Mouse (Mus musculus) hindlimb bud, embryonic 11.5 days (tissue): ENCODE measurements around the gene Calhm2.
"Not testable (repeated sequence)": the region's sequence is repeated elsewhere in the genome, so short reads cannot be mapped to it uniquely, and the experiment has no call there.

Experiments
- DNase-seq: peaks from one replicate; pipeline ENCODE4 v3.0.0-alpha.2; 2012; ENCODE audit warnings: low read depth, low spot score; ENCODE audit errors: extremely low spot score

Calhm2 gene

DNA sequence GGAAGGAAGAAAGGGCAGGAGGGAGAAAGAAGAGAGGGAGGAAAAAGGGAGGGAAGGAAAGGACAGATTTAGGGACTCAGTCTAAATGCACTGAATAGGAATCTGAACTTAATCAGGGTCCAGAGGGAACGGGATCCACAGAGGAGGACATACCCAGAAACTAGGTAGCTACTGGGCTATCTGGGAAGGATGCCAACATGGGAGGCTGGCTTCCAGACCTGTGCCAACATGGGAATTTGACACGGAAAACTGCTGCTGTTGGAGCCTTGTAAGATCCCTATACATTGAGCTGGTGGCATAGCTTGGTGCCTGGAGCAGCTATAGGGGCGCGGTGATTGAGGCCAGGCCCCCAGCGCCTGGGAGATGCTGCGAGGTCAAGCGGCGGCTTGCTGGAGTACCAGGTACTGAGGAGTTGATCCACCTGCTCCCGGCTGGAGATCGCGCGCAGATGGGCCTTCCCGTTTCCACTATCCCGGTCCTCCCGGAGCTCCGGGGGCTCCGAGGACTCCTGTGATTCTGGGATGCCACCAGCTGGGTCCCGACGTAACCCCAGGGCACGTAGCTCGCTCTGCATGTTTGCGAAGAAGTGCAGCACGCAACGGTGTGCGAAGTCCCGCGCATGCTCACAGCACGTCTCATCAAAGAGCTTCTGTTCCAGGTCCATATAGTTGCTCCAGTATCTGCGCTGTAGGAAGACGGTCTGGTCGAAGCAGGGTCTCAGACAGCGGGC lies 13.4 kb upstream of the Calhm2 start:
- no peak for DNase-seq

DNA sequence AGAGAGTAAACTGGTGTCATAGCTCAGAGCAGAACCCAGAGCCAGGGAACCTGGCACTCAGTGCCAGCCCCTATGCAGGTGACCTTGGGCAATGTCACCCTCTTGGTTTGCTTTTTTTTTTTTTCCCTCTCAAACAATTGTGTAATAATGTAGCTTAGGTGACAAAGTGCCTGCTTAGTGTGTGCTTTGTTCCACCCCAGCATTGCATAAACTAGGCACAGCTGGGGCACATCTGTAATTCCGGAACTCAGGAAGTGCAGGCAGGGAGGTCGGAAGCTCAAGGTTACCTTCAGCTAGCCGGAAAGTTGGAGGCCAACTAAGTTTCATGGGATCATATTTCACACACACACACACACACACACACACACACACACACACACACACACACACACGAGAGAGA lies 11.8 kb upstream of the Calhm2 start:
- DNase-seq = peak; percentile 31

DNA sequence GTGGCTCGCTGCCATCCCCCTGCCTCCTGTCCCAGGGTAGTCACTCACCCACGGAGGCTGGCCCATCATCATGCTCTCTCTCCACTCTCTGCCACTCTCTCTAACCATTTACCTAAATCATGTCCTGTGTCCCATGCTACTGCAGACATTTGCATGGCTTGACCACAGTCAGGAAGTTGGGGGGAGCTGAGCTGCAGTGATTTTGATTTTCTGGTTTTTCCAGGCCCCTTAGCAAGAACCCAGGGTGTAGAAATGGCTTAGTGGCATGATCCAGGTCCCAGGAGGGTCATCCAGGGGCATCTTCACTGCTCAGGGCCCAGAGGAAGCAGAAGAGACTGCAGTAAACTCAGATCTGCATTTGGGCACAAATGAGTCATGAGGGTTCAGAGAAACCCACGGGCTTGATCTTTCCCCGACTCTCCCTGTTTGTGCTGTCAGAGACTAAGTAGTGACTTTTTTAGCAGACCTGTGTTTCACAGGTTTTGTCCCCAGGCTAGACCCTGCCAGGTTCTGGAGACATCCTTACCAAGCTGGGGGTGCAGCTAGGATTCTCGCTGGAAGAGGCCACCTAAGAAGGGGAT lies 10.3 kb upstream of the Calhm2 start:
- no peak for DNase-seq

DNA sequence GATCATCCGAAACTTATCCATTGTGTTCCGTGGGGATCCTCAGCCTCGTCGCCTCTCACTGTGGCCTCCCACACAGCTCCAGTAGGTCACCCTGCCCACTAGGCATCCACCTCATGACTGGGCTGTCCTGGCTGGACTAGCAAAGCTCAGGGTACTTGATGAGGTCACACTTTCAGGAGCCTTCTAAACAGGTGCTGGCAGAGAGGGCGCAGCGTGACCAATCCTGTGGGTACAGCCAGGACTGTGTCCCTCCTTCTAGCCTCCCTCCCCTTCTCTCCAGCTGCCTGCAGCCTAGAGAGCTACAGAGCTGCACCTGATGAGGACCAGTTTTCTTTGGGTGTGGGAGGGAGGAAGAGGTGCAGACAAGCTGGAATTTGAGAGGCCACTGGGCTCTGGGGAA lies 6.1 kb upstream of the Calhm2 start, which contains the start of gene Calhm1:
Gene Calhm1 (minus strand): TSS at position 101 of the 400 bp plus-strand sequence.
- DNase-seq = no peak

DNA sequence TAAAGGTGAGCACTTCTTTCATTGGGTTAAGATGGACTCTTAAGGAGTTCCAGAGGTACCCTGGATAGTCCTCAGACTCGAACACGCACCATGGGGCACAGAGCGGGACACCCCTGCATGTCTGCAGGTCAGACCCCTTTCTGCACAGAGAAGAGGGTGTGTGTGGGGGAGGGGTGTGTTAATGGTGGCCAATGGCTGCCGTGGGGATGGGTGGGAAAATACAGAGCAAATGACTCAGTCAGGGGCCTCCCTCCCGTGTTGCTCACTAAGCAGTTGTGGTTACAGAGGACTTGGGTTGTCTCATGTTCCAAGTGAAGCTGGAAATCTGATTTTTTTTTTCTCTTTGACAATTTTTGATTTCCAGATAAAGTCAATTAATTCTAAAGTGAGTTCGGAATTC lies 4.3 kb upstream of the Calhm2 start:
- DNase-seq = no peak

DNA sequence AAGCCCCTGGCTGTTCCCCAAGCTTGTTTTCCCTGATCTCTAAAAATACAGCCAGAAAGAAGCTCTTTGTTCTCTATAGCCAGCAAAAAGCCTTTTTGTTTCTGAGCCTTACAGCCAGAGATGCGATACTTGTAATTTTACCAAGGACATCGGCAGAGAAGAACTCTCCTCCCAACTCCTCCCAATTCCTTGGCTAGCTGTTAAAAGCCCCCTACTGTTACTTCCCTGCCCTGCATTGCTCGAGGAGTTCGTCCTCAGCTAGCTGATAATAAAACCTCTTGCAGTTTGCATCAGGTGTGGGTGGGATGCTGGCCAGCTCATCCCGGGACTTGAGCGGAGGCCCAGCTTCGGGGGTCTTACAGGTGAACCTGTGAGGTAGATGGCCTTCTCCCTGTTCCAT lies 1.5 kb upstream of the Calhm2 start:
- not testable (repeated sequence) for DNase-seq

DNA sequence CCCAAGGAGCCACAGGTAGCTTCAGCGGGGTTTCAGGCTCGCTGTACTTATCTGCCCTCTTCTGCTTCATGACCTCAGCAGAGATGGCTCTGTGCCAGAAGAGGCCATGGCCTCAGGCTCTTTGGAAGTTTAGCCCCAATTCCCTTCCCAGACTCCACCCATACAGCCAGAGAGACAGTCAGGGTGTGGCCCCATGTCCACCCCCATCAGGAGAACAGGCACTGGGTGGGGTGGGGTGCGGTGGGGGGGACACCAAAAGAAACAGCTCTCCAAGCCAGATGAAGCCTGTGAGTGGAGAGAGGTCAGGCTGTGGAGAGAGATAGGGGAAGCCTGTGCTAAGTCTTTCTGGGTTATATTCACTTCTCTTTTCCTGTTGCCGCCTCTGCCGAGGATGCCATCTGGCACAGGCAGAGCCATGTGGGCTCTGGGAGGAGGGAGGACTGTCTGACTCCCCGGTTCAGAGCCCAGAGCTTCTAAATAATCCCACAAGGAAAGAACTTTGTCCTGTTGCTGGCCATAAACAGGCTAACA lies 978 bp downstream of the Calhm2 start:
- DNase-seq = no peak

DNA sequence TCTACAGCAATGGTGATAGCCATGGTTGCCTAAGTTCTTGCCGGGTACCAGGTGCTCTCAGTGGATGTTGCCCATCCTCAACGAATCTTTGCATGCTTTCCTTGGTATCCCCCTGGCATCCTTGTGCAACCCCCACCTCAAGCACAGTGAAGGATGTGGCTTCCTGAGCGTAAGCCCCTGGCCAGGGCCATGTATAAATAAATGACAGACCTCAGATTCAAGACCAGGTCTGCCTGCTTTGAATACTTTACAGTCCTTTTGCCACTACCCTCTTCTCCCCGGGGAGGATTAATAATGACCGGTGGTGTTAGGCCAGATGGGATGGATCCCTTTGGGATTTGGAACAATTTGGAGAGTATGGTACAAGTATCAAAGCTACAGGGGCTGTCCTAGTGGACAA lies 1.9 kb downstream of the Calhm2 start:
- DNase-seq = no peak

DNA sequence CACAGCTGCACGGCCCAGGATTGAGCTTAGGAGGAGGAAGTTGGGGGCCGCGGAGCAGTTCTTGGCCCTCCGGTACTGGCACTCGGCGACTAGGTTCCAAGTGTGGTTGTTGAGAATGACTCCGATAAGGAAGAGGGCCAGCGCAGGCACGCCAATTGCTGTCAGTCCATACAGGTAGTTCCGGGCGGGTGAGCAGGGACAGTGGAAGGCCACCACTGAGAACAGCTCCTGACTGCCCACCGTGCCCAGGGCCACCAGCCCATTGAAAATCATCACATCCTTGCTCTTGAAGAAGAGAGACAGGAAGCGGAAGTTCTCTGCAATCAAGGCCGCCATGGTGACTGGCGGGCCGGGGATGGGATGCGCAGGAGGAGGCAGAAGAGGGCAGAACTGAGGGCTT lies 2.5 kb downstream of the Calhm2 start:
- DNase-seq = no peak

DNA sequence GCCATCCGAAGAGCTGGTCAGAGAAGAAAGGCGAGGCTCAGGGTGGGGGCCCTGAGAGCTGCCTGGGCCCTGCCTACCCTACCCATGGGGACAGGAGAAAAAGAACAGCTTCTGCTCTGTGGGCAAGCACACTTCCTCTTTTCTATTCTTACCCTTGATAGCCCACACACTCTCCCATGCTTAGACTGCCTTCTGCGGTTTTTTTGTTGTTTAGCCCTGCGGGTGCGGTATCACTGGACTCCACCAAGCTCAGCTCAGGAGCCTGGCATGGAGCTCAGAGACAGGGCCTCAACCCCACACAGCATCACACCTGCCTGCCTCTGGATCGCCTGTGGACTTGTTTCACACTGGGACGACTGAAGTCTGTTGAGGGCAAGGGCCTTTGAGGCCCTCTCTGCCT lies 4.9 kb downstream of the Calhm2 start:
- no peak for DNase-seq

DNA sequence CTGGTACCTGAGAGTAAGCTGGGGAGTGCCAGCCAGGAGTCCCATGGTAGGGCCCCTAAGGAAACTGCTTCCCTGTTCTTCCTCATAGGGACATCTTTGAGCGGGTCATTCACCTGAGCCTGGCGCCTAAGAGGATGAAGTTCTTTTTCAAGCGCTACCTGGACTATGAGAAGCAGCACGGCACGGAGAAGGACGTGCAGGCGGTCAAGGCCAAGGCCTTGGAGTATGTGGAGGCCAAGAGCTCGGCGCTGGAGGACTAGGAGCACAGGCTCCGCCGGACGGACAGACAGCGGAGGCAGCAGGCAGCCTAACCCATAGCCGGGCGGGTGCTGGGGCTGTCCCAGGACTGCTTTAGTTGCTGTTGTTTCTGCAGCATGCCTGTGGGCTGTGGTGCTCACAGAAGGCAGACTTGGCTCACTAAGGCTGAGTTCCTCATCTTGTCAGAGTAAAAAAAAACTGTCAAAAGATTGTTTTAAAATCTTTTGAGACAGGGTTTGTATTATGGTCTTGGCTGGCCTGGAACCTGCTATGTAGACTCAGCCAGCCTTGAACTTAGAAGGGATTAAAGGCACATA lies 7.5 kb downstream of the Calhm2 start:
- DNase-seq = no peak

DNA sequence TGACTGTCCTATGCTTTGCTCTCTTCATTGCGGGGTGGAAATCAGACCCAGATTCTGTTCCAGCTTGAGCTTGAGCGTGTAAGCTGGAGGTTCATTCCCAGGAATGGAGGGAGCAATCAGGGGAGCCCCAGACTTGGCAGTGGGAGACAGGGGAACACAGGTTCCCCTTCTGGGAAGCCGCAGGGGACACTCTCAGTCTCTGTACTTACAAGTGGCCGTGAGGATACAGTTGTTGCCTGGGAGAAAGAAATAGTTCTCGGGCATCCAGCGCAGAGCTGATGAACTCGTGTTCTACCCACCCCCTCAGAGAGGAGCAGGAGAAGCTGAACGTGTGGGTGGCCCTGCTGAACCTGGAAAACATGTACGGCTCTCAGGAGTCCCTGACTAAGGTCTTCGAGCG lies 9.3 kb downstream of the Calhm2 start:
- DNase-seq = no peak

DNA sequence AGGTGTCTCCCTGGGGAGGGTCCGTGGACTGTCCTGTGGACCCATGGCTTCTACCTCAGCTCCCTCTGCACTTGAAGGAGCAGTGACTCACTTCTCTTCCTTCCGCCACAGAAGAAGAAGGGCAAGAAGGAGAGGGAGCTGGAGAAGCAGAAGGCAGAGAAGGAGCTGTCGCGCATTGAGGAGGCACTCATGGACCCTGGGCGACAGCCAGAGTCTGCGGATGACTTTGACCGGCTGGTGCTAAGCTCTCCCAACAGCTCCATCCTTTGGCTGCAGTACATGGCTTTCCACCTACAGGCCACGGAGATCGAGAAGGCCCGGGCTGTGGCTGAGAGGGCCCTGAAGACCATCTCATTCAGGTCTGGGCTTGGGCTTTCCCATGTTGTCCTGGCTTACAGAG lies 9.9 kb downstream of the Calhm2 start:
- no peak for DNase-seq

DNA sequence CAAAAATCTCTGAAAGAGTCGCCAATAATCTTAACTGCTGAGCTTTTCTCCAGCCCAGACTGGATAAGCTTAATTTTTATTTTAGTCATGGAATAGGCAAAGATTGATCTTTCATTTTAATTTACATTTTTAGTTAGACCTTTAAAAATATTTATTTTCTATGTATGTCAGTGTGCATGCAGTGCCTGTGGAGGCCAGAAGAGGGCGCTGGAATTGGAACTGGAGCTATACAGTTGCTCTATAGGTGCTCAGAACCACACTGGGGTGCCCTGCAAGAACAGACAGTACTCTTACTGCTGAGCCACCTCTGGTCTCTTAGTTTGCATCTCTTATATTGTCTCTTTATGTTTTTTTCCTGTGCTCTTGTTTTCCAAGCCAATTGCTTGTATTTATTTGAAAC lies 15.3 kb downstream of the Calhm2 start:
- no peak for DNase-seq

DNA sequence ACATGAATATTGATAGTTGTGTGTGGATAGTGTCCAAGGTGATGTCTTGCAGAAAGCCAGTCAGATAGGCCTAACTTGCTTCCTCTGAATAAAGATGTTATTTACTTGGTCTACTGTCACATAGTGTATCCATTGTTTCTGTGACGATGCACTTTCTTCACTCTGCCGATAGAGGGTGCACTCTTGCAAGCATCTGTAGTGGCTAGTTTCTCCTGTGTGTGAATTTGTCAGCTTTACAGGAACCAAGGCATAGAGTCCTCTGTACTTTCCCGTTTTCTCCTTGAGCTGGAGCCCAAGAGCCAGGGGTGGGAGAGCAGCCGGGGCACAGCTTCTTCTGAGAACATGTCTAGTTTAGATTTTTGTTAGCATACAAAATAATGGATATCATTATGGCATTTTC lies 17.0 kb downstream of the Calhm2 start:
- DNase-seq = no peak

DNA sequence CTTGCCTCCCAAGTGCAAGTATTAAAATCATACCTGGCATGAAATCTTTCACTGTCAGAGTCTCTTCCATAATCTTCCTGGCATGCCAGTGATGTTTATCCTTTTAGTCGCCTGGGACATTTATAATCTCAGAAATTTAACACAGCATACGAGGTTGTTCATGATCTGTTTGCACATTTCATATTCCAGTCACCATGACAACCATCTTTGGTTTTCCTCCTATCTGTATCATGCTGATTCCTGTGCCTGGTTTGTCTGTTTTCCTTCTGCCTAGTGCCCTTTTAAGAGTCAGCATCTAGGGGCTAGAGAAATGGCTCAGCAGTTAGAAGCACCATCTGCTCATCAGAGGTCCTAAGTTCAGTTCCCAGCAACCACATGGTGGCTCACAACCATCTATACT lies 19.5 kb downstream of the Calhm2 start:
- no peak for DNase-seq

DNA sequence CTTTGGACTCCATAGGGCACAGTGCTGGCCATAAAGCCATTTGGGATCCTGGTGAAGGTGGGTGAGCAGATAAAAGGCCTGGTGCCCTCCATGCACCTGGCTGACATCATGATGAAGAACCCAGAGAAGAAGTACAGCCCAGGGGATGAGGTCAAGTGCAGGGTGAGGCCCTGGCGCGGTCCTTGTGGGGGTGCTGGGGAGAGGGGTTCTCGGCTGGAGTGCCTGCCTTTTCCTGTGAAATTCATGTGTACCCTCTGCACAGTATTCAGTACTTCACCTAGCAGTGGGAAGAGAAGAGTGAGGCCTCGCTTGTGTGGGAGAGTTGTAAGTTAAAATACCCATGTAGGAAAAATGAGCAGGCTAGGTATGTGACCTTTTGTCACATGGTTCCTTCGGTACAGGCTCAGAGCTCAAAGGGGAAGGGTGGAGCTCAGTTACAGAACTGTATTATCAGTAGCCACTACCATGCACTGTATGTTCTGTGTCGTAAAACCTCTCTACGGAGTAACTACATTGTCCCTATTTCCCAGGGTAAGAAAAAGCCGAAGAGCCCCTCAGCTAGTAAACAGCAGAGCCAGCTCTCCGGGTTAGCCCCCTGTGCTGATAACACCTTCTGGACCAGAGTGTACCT lies 33.3 kb downstream of the Calhm2 start:
- DNase-seq = no peak

DNA sequence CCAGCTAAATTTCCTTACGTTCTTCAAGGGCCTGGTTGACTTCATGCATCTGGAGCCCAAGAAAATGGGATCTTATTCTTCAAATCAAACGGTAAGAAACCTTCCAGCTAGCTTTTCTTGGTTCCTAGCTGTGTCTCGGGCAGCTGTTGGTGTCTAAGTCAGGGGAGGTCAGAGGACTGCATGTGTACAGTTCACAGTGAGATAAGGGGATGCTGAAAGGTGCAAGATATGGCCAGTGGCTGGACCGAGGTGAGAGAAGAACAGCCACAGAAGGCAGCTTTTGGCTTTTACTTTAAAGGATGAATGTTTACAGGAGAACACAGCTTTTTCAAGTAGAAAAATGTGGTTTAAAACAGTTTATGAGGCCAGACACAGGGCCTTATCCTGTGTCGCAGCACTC lies 37.0 kb downstream of the Calhm2 start:
- no peak for DNase-seq

DNA sequence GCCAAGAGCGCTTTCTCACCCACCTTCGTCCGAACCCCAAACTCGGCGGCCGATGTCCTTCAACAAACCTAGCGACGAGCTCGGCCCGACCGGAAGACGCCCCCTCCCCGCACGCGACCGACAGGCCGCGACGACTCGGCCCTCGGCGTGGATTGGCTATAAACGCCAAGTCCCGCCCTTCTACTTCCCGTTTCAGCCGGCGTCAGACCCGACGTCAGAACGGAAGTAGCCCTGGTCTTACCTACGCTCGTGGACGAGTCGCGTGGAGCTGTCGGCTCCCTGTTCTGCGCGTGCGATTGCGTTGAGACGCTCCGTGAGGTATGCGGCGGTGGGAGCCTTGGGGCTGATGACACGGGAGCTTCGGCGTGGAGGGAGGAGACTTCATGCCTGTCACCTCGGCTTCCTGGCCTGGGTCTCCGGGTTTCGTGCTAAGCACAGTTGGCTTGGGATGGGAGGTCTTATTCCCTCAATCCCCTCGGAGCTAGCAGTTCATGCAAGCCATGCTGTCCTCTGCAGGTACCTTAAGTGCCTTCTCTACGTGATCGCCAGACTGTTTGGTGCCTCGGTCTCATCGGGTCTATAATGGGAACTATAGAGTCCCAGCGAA lies 47.4 kb downstream of the Calhm2 start, which contains the start of the genes Usmg5 and Pdcd11:
Gene Usmg5 (minus strand): TSS at position 98 of the 607 bp plus-strand sequence.
Gene Pdcd11 (plus strand): TSS at position 219 of the 607 bp plus-strand sequence.
- peak; percentile 86 for DNase-seq

DNA sequence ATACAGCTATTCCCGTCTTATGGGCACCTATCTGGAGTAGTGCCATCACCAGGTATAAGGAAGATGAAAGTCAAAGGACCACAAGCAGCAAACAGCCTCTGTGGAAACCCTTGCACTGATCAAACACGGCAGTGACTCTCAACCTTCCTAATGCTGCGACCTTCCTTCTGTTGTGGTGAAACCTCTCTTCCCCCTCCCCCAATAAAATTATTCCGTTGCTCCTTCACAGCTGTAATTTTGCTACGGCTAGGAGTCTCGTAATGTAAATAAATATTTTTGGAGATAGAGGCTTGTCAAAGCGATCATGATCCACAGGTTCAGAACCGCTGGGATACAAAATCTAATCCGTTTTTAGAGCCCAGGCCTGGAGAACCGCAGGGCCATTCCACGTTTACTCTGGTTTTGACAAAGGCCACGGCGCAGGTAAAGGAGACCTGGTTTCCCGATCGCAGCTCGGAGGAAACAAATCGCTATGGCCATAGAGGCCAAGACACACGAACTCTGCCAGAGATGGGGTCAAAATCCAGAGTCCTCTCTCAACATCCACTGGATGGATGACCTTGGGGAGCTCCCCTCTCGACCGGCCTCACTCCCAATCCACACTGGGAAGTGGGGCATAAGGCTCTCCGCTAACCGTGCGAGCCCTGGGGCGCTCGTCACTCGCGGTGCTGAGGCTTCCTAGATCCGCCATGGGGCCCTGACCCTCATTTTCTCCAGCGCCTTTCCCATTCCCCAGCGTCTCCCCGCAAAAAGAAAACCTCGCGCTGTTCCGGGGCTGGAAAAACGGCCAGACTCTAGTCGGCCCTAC lies 48.2 kb downstream of the Calhm2 start:
- DNase-seq = no peak
